Mouse (Mus musculus): ENCODE results near the gene Ttll6. TPM values are rescaled to one million over a fixed set of nuclear protein-coding genes. Genes with fewer than 3 reads are reported as not detected.

Ttll6 gene
- total RNA-seq, 1 experiment, result 5.4 TPM

DNA sequence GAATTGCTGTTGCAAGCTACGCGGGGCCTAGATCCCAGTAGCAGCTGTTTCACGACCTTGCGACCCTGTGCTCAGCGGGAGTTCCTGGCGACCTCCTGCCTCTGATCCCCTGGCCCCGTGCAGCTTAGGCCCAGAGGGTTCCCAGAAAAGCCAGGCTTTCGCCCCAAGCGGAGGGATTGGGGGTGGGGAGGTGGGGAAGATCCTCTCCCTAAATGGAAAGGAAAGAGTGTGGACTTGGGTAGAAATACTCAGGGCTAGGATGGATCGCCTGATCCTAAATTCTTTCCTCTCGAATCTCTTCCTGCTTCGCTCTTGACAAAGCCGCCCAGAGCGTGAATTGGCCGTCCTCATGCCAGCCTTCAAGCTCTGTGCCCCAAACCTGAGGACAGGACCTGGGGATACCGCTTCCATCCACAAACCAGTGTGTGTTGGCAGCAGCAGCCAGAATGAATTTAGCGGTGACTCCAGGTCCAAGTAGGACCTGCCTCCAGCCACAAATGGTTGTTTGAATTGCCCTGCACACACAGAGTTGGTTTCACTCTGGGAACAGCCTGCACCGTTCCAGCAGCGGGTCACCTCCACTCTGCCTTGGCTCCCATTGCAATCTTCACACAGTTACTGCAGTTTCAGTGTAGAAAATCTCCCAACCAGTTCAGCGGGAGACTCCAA lies 37.3 kb downstream of the Ttll6 start:
- Histone ChIP-seq H3K27ac (ENCODE audit: insufficient read depth, low read depth, low read length, poor library complexity, severe bottlenecking) (no peak overlapping the region), H3K9me3 (ENCODE audit: control insufficient read depth, insufficient read depth, low read depth, low read length) (no peaks in the 10 kb centered on the region), H3K9ac (ENCODE audit: insufficient read depth, low read depth, low read length, poor library complexity, severe bottlenecking) (no peak overlapping the region), H3K36me3 (ENCODE audit: control insufficient read depth, insufficient read depth, low read length, poor library complexity, severe bottlenecking) (no peaks in the 10 kb centered on the region), H3K4me3 (ENCODE audit: insufficient read depth in 1 of 2, low read depth in 1 of 2, low read length in 2 of 2, poor library complexity in 1 of 2, severe bottlenecking in 1 of 2) (no peak overlapping the region), H3K4me1 (ENCODE audit: control insufficient read depth in 2 of 2, insufficient read depth in 2 of 2, low read length in 2 of 2, poor library complexity in 1 of 2) (peaks cover 0 to 6% of the 10 kb centered on the region in 2 experiments; a peak in 1 of 4 replicates)
- in situ Hi-C loops (cut with MboI; ENCODE audit: low sequenced_read_pairs in 2 of 2, unreplicated experiment in 2 of 2), result loop anchor here in 1 of 2 experiments (10.0 kb wide), 1 partner anchor 164 kb away; no protein-coding TSS in a partner anchor
- no peak for DNase-seq (ENCODE audit: low read depth, low spot score)
- TF ChIP-seq ZNF384 (IDR thresholded peaks at IDR 0.05; ENCODE audit: low read depth, low read length) (no peak), ZC3H11A (IDR thresholded peaks at IDR 0.05; ENCODE audit: borderline replicate concordance, low read depth, low read length) (no peak), HCFC1 (IDR thresholded peaks at IDR 0.05; ENCODE audit: borderline replicate concordance, insufficient read depth, low read length) (no peak), MAFK (IDR thresholded peaks at IDR 0.05; ENCODE audit: insufficient read depth, low read depth, low read length) (no peak), CHD2 (IDR thresholded peaks at IDR 0.05; ENCODE audit: low read depth, low read length) (no peak)

DNA sequence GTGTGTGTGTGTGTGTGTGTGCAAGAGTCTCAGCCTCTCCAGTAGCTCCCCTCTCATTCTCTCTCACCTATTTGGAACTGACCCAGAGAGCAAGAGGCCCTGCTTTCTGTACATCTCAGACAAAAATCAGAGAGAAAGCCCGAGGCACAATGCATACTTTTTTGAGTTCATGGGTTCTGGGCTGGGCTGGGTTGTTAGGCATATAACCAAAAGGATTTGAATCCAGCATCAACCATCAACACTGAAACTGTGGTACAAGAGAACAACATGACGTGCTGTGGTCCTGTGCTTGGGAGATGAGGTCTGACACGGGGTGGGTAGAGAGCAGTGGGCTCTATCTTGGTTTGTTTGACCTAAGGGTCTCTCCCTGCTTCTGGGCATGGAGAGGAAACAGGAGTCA lies 38.0 kb downstream of the Ttll6 start:
- in situ Hi-C loops (cut with MboI; ENCODE audit: low sequenced_read_pairs in 2 of 2, unreplicated experiment in 2 of 2), result loop anchor here in 1 of 2 experiments (10.0 kb wide), 1 partner anchor 163 kb away; no protein-coding TSS in a partner anchor
- DNase-seq (ENCODE audit: low read depth, low spot score), result no peak
- TF ChIP-seq ZNF384 (IDR thresholded peaks at IDR 0.05; ENCODE audit: low read depth, low read length), result no peak
- no peak for TF ChIP-seq ZC3H11A (IDR thresholded peaks at IDR 0.05; ENCODE audit: borderline replicate concordance, low read depth, low read length)
- TF ChIP-seq HCFC1 (IDR thresholded peaks at IDR 0.05; ENCODE audit: borderline replicate concordance, insufficient read depth, low read length), result no peak
- no peak for TF ChIP-seq MAFK (IDR thresholded peaks at IDR 0.05; ENCODE audit: insufficient read depth, low read depth, low read length)
- no peak for TF ChIP-seq CHD2 (IDR thresholded peaks at IDR 0.05; ENCODE audit: low read depth, low read length)

DNA sequence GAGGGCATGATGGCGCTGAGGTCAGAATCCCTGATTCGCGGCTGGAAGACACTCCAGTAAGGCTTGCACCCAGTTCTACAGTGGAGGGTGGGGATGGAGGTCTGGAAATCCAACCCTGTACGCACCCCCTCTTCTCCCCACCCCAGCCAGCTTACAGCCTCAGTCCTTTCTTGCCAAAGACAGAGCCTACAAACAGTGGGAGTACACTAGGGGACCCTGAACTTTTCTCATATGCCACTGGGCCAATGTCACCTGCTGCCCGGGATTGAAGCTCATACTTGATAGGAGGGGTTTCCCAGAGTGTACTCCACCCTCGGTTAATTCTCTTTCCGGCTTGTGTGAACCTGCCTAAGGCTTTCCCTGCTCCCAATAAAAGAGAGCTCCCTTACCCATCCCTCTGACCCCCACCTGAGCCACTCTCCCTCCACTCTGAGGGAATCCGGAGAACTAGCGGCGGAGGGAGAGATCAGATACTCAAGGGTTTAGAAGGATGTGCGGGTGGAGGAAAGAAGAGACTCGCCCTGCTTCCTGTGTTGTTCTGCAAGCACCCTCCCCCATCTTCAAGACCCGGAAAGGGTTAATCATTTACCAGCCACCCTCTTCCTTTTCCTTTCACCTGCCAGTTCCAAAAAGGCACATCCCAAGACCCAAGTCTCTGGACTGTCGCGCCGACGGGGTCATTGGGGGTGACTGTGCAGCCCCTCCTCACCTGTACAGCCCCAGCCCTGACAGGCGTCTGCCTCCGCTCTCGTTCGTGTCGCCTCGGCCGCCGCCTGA lies 39.1 kb downstream of the Ttll6 start:
- TF ChIP-seq ZNF384 (IDR thresholded peaks at IDR 0.05; ENCODE audit: low read depth, low read length) (no peak), ZC3H11A (IDR thresholded peaks at IDR 0.05; ENCODE audit: borderline replicate concordance, low read depth, low read length) (no peak), CHD2 (IDR thresholded peaks at IDR 0.05; ENCODE audit: low read depth, low read length) (no peak), HCFC1 (IDR thresholded peaks at IDR 0.05; ENCODE audit: borderline replicate concordance, insufficient read depth, low read length) (no peak), MAFK (IDR thresholded peaks at IDR 0.05; ENCODE audit: insufficient read depth, low read depth, low read length) (no peak)
- no peaks in the 10 kb centered on the region for H3K36me3 ChIP-seq (ENCODE audit: control insufficient read depth, insufficient read depth, low read length, poor library complexity, severe bottlenecking)
- in situ Hi-C loops (cut with MboI; ENCODE audit: low sequenced_read_pairs in 2 of 2, unreplicated experiment in 2 of 2), result loop anchor here in 1 of 2 experiments (10.0 kb wide), 1 partner anchor 162 kb away; no protein-coding TSS in a partner anchor
- no peak for DNase-seq (ENCODE audit: low read depth, low spot score)
- H3K4me1 ChIP-seq (ENCODE audit: control insufficient read depth in 2 of 2, insufficient read depth in 2 of 2, low read length in 2 of 2, poor library complexity in 1 of 2), result peaks cover 0 to 6% of the 10 kb centered on the region in 2 experiments; a peak in 1 of 4 replicates
- peak overlapping the region in 1 of 2 experiments; percentile 10; a peak in 1 of 4 replicates for H3K4me3 ChIP-seq (ENCODE audit: insufficient read depth in 1 of 2, low read depth in 1 of 2, low read length in 2 of 2, poor library complexity in 1 of 2, severe bottlenecking in 1 of 2)
- H3K9ac ChIP-seq (ENCODE audit: insufficient read depth, low read depth, low read length, poor library complexity, severe bottlenecking), result no peak overlapping the region
- H3K27ac ChIP-seq (ENCODE audit: insufficient read depth, low read depth, low read length, poor library complexity, severe bottlenecking), result no peak overlapping the region
- no peaks in the 10 kb centered on the region for H3K9me3 ChIP-seq (ENCODE audit: control insufficient read depth, insufficient read depth, low read depth, low read length)

More for the DNA sequence above, 38.0 kb downstream of the Ttll6 start:
- Histone ChIP-seq H3K9me3 (ENCODE audit: control insufficient read depth, insufficient read depth, low read depth, low read length) (no peaks in the 10 kb centered on the region), H3K4me3 (ENCODE audit: insufficient read depth in 1 of 2, low read depth in 1 of 2, low read length in 2 of 2, poor library complexity in 1 of 2, severe bottlenecking in 1 of 2) (no peak overlapping the region), H3K27ac (ENCODE audit: insufficient read depth, low read depth, low read length, poor library complexity, severe bottlenecking) (no peak overlapping the region), H3K36me3 (ENCODE audit: control insufficient read depth, insufficient read depth, low read length, poor library complexity, severe bottlenecking) (no peaks in the 10 kb centered on the region), H3K9ac (ENCODE audit: insufficient read depth, low read depth, low read length, poor library complexity, severe bottlenecking) (no peak overlapping the region), H3K4me1 (ENCODE audit: control insufficient read depth in 2 of 2, insufficient read depth in 2 of 2, low read length in 2 of 2, poor library complexity in 1 of 2) (peaks cover 0 to 6% of the 10 kb centered on the region in 2 experiments; a peak in 1 of 4 replicates)

DNA sequence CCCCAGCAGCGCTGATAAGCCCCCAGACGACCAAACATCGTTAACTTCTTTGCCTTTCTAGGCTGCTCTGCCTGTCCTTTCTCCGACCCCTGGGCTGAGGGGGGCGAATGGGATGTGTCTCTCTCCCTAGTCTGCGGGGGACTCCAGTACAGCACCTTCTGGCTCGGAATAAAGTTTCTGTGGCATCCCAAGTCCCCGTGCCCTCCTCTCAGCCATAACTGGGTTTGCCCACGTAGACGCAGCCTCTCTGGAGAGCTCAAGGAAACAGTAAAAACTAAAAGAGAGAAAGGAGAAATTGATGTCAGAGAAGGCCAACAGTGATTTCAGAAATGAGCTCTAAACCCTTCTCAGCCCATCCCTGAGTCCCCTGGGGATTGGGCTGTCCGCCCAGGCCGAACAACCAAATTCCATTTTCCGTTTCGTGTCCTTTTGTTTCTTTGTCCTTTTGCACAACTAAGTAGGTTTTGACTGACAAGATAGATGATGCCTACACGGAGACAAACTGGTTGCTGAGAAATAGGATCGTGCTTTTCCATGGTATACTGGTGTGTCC lies 39.8 kb downstream of the Ttll6 start:
- in situ Hi-C loops (cut with MboI; ENCODE audit: low sequenced_read_pairs in 2 of 2, unreplicated experiment in 2 of 2), result loop anchor here in 1 of 2 experiments (10.0 kb wide), 1 partner anchor 161 kb away; no protein-coding TSS in a partner anchor
- peak overlapping the region in 1 of 2 experiments; percentile 10; a peak in 1 of 4 replicates for H3K4me3 ChIP-seq (ENCODE audit: insufficient read depth in 1 of 2, low read depth in 1 of 2, low read length in 2 of 2, poor library complexity in 1 of 2, severe bottlenecking in 1 of 2)
- no peak overlapping the region for H3K27ac ChIP-seq (ENCODE audit: insufficient read depth, low read depth, low read length, poor library complexity, severe bottlenecking)
- H3K4me1 ChIP-seq (ENCODE audit: control insufficient read depth in 2 of 2, insufficient read depth in 2 of 2, low read length in 2 of 2, poor library complexity in 1 of 2), result peaks cover 0 to 6% of the 10 kb centered on the region in 2 experiments; a peak in 1 of 4 replicates
- DNase-seq (ENCODE audit: low read depth, low spot score), result no peak
- TF ChIP-seq ZC3H11A (IDR thresholded peaks at IDR 0.05; ENCODE audit: borderline replicate concordance, low read depth, low read length) (no peak), MAFK (IDR thresholded peaks at IDR 0.05; ENCODE audit: insufficient read depth, low read depth, low read length) (no peak), CHD2 (IDR thresholded peaks at IDR 0.05; ENCODE audit: low read depth, low read length) (no peak), HCFC1 (IDR thresholded peaks at IDR 0.05; ENCODE audit: borderline replicate concordance, insufficient read depth, low read length) (no peak), ZNF384 (IDR thresholded peaks at IDR 0.05; ENCODE audit: low read depth, low read length) (no peak)
- no peaks in the 10 kb centered on the region for H3K36me3 ChIP-seq (ENCODE audit: control insufficient read depth, insufficient read depth, low read length, poor library complexity, severe bottlenecking)
- H3K9me3 ChIP-seq (ENCODE audit: control insufficient read depth, insufficient read depth, low read depth, low read length), result no peaks in the 10 kb centered on the region
- H3K9ac ChIP-seq (ENCODE audit: insufficient read depth, low read depth, low read length, poor library complexity, severe bottlenecking), result no peak overlapping the region

All from ES-E14 (cell line).